Mouse (Mus musculus) neural tube, embryonic 12.5 days (tissue): ENCODE measurements around the gene Gnl1. TPM values are rescaled to one million over a fixed set of nuclear protein-coding genes. Genes with fewer than 3 reads are reported as not detected.

Experiments
- ATAC-seq: fragments of 200-750 bp; cut with Nextera tagmentation; 2 replicates; pipeline ENCODE4 v1.8.0; 2017; ENCODE audit warnings: low read depth, mild to moderate bottlenecking, moderate TSS enrichment, moderate library complexity; ENCODE audit not compliant: low FRiP score
- H3K27ac ChIP-seq: fragments of 300-500 bp; sonication (generic); 2 replicates; pipeline ENCODE4 v1.5.1; 2016
- H3K27me3 ChIP-seq: fragments of 300-500 bp; sonication (generic); replicated peaks from 2 replicates; pipeline ENCODE4 v1.6.1; 2016; ENCODE audit warnings: mild to moderate bottlenecking
- H3K36me3 ChIP-seq: fragments of 300-500 bp; sonication (generic); 2 replicates; pipeline ENCODE4 v1.6.1; 2016; ENCODE audit warnings: mild to moderate bottlenecking
- H3K4me1 ChIP-seq: fragments of 300-500 bp; sonication (generic); 2 replicates; pipeline ENCODE4 v1.6.1; 2016
- H3K4me2 ChIP-seq: fragments of 300-500 bp; sonication (generic); replicated peaks from 2 replicates; pipeline ENCODE4 v1.6.1; 2016; ENCODE audit warnings: mild to moderate bottlenecking
- H3K4me3 ChIP-seq: fragments of 300-500 bp; sonication (generic); 2 replicates; pipeline ENCODE4 v1.5.1; 2016
- H3K9ac ChIP-seq: fragments of 300-500 bp; sonication (generic); 2 replicates; pipeline ENCODE4 v1.6.1; 2016; ENCODE audit warnings: mild to moderate bottlenecking
- H3K9me3 ChIP-seq: fragments of 300-500 bp; sonication (generic); 2 replicates; pipeline ENCODE4 v1.6.1; 2016; ENCODE audit warnings: mild to moderate bottlenecking
- WGBS: fragments of 180-500 bp; shearing (Covaris S2); methylation state at CpG from one replicate; pipeline ENCODE4 v1.1.7; 2016; 5-methylcytosine and 5-hydroxymethylcytosine counted together
- polyA plus RNA-seq: library from polyadenylated mRNA; unstranded; fragments of >200 nt; fragmentation: Nextera tagmentation; extraction: Ambion mirVana; gene quantifications from 2 replicates; pipeline ENCODE4 v1.2.1, GENCODE M21; 2016

Gnl1 gene
- polyA plus RNA-seq, 1 experiment from 2014 or later, result 53.3 TPM

DNA sequence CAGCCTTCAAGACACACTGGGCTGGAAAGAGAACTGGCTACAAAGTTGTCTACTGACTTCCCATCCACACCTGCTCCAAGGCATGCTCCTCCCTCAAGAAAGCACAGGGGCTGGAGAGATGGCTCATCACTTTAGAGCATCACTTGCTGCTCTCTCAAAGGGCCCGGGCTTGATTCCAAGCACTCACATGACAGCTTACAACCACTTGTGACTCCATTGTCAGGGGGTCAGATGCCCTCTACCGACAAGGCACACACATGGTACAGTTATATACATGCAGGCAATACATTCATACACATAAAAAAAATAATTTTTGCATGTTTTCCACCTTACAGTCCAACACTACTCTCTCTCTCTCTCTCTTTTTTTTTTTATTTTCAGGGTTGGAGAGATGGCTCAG, 12.0 kb upstream of the Gnl1 start:
- Histone ChIP-seq H3K36me3 (peaks cover 46% of the 10 kb centered on the region), H3K4me1 (peaks cover 21% of the 10 kb centered on the region), H3K9me3 (no peaks in the 10 kb centered on the region), H3K4me3 (no peak overlapping the region), H3K27me3 (no peaks in the 10 kb centered on the region), H3K27ac (no peak overlapping the region), H3K4me2 (no peak overlapping the region), H3K9ac (no peak overlapping the region)
- 93% methylated on average over 2 of the region's 2 CpGs for WGBS
- no peak for ATAC-seq

- H3K27ac ChIP-seq, result peak within 1 kb of the TSS; percentile 62
- H3K4me2 ChIP-seq, result peak within 1 kb of the TSS; percentile 78
- peak; percentile 98 for ATAC-seq
- peak within 1 kb of the TSS; percentile 87 for H3K4me3 ChIP-seq
- no peaks in the 10 kb centered on the region for H3K9me3 ChIP-seq
- H3K9ac ChIP-seq, result peak within 1 kb of the TSS; percentile 87
- peaks cover 42% of the 10 kb centered on the region for H3K36me3 ChIP-seq
- under 1% methylated on average over 68 of the region's 68 CpGs for WGBS
- peaks cover 21% of the 10 kb centered on the region for H3K4me1 ChIP-seq
- H3K27me3 ChIP-seq, result no peaks in the 10 kb centered on the region
These were observed 9.9 kb upstream of the Gnl1 start, which contains the start of gene Abcf1 for GRCm38 (mm10) chr17:35969418-35970389. Gene Abcf1 (minus strand): TSS chr17:35969761.

- H3K9ac ChIP-seq, result no peak overlapping the region
- no peak overlapping the region for H3K4me2 ChIP-seq
- no peaks in the 10 kb centered on the region for H3K27me3 ChIP-seq
- 85% methylated on average over 1 of the region's 1 CpGs for WGBS
- no peak overlapping the region for H3K27ac ChIP-seq
- peaks cover 28% of the 10 kb centered on the region for H3K36me3 ChIP-seq
- H3K9me3 ChIP-seq, result no peaks in the 10 kb centered on the region
- no peak overlapping the region for H3K4me3 ChIP-seq
- no peak for ATAC-seq
- H3K4me1 ChIP-seq, result peaks cover 21% of the 10 kb centered on the region
These were observed 7.5 kb upstream of the Gnl1 start for GRCm38 (mm10) chr17:35972131-35972530.

- peak overlapping the region; percentile 90 for H3K4me2 ChIP-seq
- under 1% methylated on average over 41 of the region's 41 CpGs for WGBS
- H3K27me3 ChIP-seq, result no peaks in the 10 kb centered on the region
- H3K36me3 ChIP-seq, result peaks cover 37% of the 10 kb centered on the region
- peak overlapping the region; percentile 86 for H3K27ac ChIP-seq
- peak; percentile 86 for ATAC-seq
- H3K9me3 ChIP-seq, result no peaks in the 10 kb centered on the region
- H3K4me1 ChIP-seq, result peaks cover 21% of the 10 kb centered on the region
- H3K4me3 ChIP-seq, result peak overlapping the region; percentile 94
- peak overlapping the region; percentile 86 for H3K9ac ChIP-seq
These were observed 745 bp upstream of the Gnl1 start for GRCm38 (mm10) chr17:35978811-35979400.

DNA sequence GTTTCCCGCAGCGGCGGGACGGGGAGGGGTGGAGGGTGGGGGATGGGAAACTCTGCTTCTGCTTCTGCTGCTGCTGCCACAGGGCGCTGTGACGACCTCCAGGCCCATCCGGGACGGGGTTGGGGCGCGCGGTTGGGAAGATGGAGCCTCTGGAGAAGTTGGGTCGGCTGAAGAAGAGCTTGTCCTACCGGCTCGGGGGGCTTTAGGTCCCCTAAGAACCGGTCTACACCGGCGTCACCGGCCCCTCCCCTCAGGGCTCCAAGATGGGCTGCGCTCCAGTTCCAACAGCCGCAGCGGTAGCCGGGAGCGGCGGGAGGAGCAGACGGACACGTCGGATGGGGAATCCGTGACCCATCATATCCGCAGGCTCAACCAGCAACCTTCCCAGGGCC, 708 bp downstream of the Gnl1 start:
- peak overlapping the region; percentile 86 for H3K27ac ChIP-seq
- H3K4me1 ChIP-seq, result peaks cover 21% of the 10 kb centered on the region
- no peaks in the 10 kb centered on the region for H3K27me3 ChIP-seq
- H3K36me3 ChIP-seq, result peaks cover 37% of the 10 kb centered on the region
- H3K9me3 ChIP-seq, result no peaks in the 10 kb centered on the region
- ATAC-seq, result peak; percentile 14; the same call in 1 of the 2 replicates
- under 1% methylated on average over 29 of the region's 29 CpGs for WGBS
- peak overlapping the region; percentile 94 for H3K4me3 ChIP-seq
- H3K9ac ChIP-seq, result peak overlapping the region; percentile 86
- H3K4me2 ChIP-seq, result peak overlapping the region; percentile 90

GRCm38 (mm10) chr17:35981776-35982175, 2.1 kb downstream of the Gnl1 start:
- peaks cover 47% of the 10 kb centered on the region for H3K36me3 ChIP-seq
- 0 out of 2 replicates have a peak overlapping the region, but pooled peaks have one; percentile 27 for H3K9ac ChIP-seq
- H3K4me1 ChIP-seq, result peaks cover 21% of the 10 kb centered on the region
- ATAC-seq, result no peak
- WGBS, result 90% methylated on average over 9 of the region's 9 CpGs
- no peak overlapping the region for H3K4me2 ChIP-seq
- H3K27me3 ChIP-seq, result no peaks in the 10 kb centered on the region
- H3K4me3 ChIP-seq, result no peak overlapping the region
- H3K9me3 ChIP-seq, result no peaks in the 10 kb centered on the region
- H3K27ac ChIP-seq, result no peak overlapping the region

DNA sequence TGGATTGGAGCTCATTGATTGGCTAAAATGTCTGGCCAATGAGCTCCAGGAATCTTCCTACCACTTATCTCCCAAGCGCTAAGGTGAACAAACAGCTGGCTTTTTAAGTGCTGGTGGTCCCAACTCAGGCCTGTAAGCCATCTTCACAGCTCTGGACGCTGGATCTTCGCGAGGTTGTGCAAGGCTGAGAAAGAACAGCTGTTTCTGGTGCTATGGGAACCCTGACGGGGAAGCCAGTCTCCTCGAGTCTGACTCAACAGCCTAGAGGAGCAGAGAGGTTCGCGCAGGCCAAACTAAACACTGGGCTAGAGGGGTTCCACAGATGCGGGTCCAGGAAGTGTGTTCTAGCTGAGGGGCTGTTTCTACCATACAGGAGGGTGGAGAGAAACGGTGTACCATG, 12.1 kb downstream of the Gnl1 start:
- H3K4me1 ChIP-seq, result peaks cover 13% of the 10 kb centered on the region
- ATAC-seq, result no peak
- no peaks in the 10 kb centered on the region for H3K9me3 ChIP-seq
- no peaks in the 10 kb centered on the region for H3K27me3 ChIP-seq
- no peak overlapping the region for H3K27ac ChIP-seq
- H3K4me3 ChIP-seq, result no peak overlapping the region
- no peak overlapping the region for H3K9ac ChIP-seq
- H3K36me3 ChIP-seq, result peaks cover 29% of the 10 kb centered on the region
- no peak overlapping the region for H3K4me2 ChIP-seq
- WGBS, result 53% methylated on average over 10 of the region's 10 CpGs

- Histone ChIP-seq H3K27ac (no peak overlapping the region), H3K9me3 (no peaks in the 10 kb centered on the region)
- 8% methylated on average over 17 of the region's 17 CpGs for WGBS
These were observed 14.0 kb downstream of the Gnl1 start for GRCm38 (mm10) chr17:35993675-35994074.

GRCm38 (mm10) chr17:35994175-35994878, 14.7 kb downstream of the Gnl1 start:
- ATAC-seq, result peak; percentile 79
- Histone ChIP-seq H3K9me3 (no peaks in the 10 kb centered on the region), H3K36me3 (peaks cover 4% of the 10 kb centered on the region; the same call in 1 of the 2 replicates), H3K27me3 (no peaks in the 10 kb centered on the region), H3K9ac (peak overlapping the region; percentile 44), H3K4me2 (peak overlapping the region; percentile 69), H3K4me1 (peaks cover 13% of the 10 kb centered on the region), H3K4me3 (peak overlapping the region; percentile 52), H3K27ac (no peak overlapping the region)
- 4% methylated on average over 31 of the region's 31 CpGs for WGBS

More at GRCm38 (mm10) chr17:35993675-35994074, 14.0 kb downstream of the Gnl1 start:
- Histone ChIP-seq H3K36me3 (peaks cover 11% of the 10 kb centered on the region), H3K27me3 (no peaks in the 10 kb centered on the region), H3K4me3 (no peak overlapping the region), H3K4me2 (peak overlapping the region; percentile 69), H3K9ac (no peak overlapping the region), H3K4me1 (peaks cover 13% of the 10 kb centered on the region)
- peak; percentile 80 for ATAC-seq

- no peaks in the 10 kb centered on the region for H3K36me3 ChIP-seq
- H3K9me3 ChIP-seq, result no peaks in the 10 kb centered on the region
- ATAC-seq, result no peak
- H3K9ac ChIP-seq, result peak overlapping the region; percentile 44
- 2% methylated on average over 14 of the region's 14 CpGs for WGBS
- no peaks in the 10 kb centered on the region for H3K27me3 ChIP-seq
- peaks cover 13% of the 10 kb centered on the region for H3K4me1 ChIP-seq
- no peak overlapping the region for H3K27ac ChIP-seq
- H3K4me2 ChIP-seq, result peak overlapping the region; percentile 69
- peak overlapping the region; percentile 52 for H3K4me3 ChIP-seq
These were observed 15.2 kb downstream of the Gnl1 start for GRCm38 (mm10) chr17:35994879-35995240.

DNA sequence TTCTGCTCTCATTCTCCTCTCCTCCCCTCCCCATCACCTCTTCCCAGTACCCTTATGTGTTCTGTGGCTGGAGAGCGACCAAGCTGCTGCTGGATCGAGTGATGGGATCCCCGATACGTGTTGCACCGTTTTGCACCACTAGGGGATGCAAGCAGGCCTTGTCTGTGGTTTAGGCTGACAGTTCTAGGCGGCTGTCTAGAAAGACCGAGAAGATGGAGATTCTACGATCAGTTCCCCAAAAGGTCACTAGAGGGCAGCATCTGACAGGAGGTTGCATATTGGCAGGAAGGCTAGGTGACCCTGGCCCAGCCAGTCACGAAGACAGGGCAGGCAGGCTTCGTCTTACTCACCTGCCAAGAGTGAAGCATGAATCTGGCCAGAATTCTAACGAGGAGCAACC, 17.3 kb downstream of the Gnl1 start:
- WGBS, result 5% methylated on average over 11 of the region's 11 CpGs
- H3K4me3 ChIP-seq, result no peak overlapping the region
- peak; percentile 57 for ATAC-seq
- H3K9me3 ChIP-seq, result no peaks in the 10 kb centered on the region
- no peak overlapping the region for H3K9ac ChIP-seq
- H3K36me3 ChIP-seq, result no peaks in the 10 kb centered on the region
- H3K4me2 ChIP-seq, result no peak overlapping the region
- H3K27me3 ChIP-seq, result no peaks in the 10 kb centered on the region
- H3K4me1 ChIP-seq, result peaks cover 13% of the 10 kb centered on the region
- no peak overlapping the region for H3K27ac ChIP-seq
